Mouse (Mus musculus): ENCODE measurements around the gene Pou3f4.

DNA sequence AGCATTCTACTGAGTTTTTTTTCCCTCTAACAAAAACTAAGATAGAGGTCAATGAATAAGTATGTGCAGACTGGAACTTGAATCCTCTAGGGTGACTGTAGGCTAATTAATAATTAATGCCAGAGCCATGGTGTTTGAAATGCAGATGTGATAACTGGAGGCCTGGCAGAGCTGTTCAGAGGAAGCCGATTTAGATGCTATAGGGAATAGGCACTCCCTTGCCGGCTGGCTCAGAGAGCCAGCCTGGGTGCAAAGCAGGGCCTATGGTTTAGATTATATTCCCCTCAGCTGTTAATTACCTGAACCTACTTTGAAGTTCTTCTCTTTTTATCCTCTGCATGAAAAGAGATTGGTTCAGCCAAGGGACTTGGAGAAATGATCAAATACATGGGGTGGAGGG lies 11.6 kb upstream of the Pou3f4 start:
- TF ChIP-seq CHD2 (IDR thresholded peaks at IDR 0.05; ENCODE audit: low read depth, low read length) (no peak), MAFK (IDR thresholded peaks at IDR 0.05; ENCODE audit: insufficient read depth, low read depth, low read length) (no peak)

All from ES-E14 (cell line).